Mouse (Mus musculus) limb, embryonic 12.5 days (tissue): ENCODE data around the gene Zbtb16. TPM values are rescaled to one million over a fixed set of nuclear protein-coding genes. Genes with fewer than 3 reads are reported as not detected.
A peak's percentile ranks its signal among the peaks of the same experiment; 100 is the strongest.

Experiments used
- ATAC-seq: fragments of 200-750 bp; cut with Nextera tagmentation; 2 replicates; pipeline ENCODE4 v1.8.0; 2017; ENCODE audit warnings: low read depth, moderate TSS enrichment; ENCODE audit not compliant: insufficient number of reproducible peaks, insufficient read depth, low FRiP score, low TSS enrichment
- H3K27ac ChIP-seq: fragments of 300-500 bp; sonication (generic); 2 replicates; pipeline ENCODE4 v1.5.1; 2016; ENCODE audit warnings: mild to moderate bottlenecking, moderate library complexity
- H3K27me3 ChIP-seq: fragments of 300-500 bp; sonication (generic); 2 replicates; pipeline ENCODE4 v1.6.1; 2016; ENCODE audit warnings: mild to moderate bottlenecking, moderate library complexity
- H3K36me3 ChIP-seq: fragments of 300-500 bp; sonication (generic); 2 replicates; pipeline ENCODE4 v1.6.1; 2016; ENCODE audit warnings: mild to moderate bottlenecking, moderate library complexity
- H3K4me1 ChIP-seq: fragments of 300-500 bp; sonication (generic); replicated peaks from 2 replicates; pipeline ENCODE4 v1.6.1; 2016
- H3K4me2 ChIP-seq: fragments of 300-500 bp; sonication (generic); 2 replicates; pipeline ENCODE4 v1.6.1; 2016; ENCODE audit warnings: mild to moderate bottlenecking, moderate library complexity
- H3K4me3 ChIP-seq: fragments of 300-500 bp; sonication (generic); replicated peaks from 2 replicates; pipeline ENCODE4 v1.5.1; 2016; ENCODE audit warnings: mild to moderate bottlenecking
- H3K9ac ChIP-seq: fragments of 300-500 bp; sonication (generic); replicated peaks from 2 replicates; pipeline ENCODE4 v1.6.1; 2016; ENCODE audit warnings: mild to moderate bottlenecking, moderate library complexity
- H3K9me3 ChIP-seq: fragments of 300-500 bp; sonication (generic); 2 replicates; pipeline ENCODE4 v1.6.1; 2016; ENCODE audit warnings: mild to moderate bottlenecking, moderate library complexity
- WGBS: fragments of 180-500 bp; shearing (Covaris S2); methylation state at CpG from one replicate; pipeline ENCODE4 v1.1.7; 2016; 5-methylcytosine and 5-hydroxymethylcytosine counted together
- polyA plus RNA-seq: library from polyadenylated mRNA; unstranded; fragments of >200 nt; fragmentation: Nextera tagmentation; extraction: Ambion mirVana; gene quantifications from 2 replicates; pipeline ENCODE4 v1.2.1, GENCODE M21; 2016

Gene Zbtb16
- polyA plus RNA-seq, 1 experiment from 2014 or later: 2.5 TPM

DNA sequence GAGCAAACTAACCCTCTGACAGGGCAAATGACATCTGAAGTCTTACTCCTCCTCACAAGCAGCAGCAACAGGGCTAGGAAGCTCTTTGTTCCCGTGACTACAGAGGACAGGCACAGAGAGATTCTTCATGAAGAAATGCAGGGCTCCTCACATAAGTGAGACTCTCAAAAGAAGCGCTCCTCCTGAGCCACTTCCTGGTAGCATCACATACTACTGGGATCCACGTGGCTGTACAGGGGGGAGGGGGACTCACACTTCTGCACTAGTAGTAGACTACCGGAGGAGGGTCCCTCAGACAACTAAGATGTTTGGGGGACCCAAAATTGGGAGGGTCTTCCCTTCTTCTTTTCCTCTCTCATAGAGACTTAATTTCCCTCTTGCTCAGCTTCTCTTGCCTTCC, 139.7 kb downstream of the Zbtb16 start:
- 59% methylated on average over 4 of the region's 4 CpGs for WGBS
- peaks cover 27% of the 10 kb centered on the region for H3K4me1 ChIP-seq
- no peak overlapping the region for H3K27ac ChIP-seq
- no peak overlapping the region for H3K4me3 ChIP-seq
- H3K9me3 ChIP-seq: no peaks in the 10 kb centered on the region
- H3K36me3 ChIP-seq: no peaks in the 10 kb centered on the region
- H3K9ac ChIP-seq: no peak overlapping the region
- ATAC-seq: no peak
- H3K27me3 ChIP-seq: peaks cover 27% of the 10 kb centered on the region
- H3K4me2 ChIP-seq: no peak overlapping the region

DNA sequence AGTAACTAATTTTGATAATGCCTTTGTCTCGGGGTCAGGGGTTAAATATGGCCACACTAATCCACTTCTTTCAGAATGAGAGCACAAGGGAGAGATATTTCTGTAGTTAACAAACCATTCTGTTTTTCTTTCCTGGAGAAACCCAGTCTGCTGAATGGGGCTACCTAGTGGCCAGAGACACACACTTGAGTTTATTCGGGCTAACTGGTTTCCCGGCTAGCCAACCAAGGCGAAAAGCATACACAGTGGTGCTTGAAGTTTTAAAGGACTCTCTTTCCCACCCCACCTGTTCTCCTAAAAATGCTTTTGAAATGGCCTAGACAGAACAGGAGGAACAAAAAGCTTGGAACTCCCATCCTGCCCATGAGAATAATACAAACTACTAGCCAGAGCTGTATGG, 140.2 kb downstream of the Zbtb16 start:
- no peak overlapping the region for H3K27ac ChIP-seq
- H3K9ac ChIP-seq: no peak overlapping the region
- H3K27me3 ChIP-seq: peaks cover 27% of the 10 kb centered on the region
- no peak for ATAC-seq
- H3K36me3 ChIP-seq: no peaks in the 10 kb centered on the region
- 83% methylated on average over 4 of the region's 4 CpGs for WGBS
- no peak overlapping the region for H3K4me2 ChIP-seq
- no peaks in the 10 kb centered on the region for H3K9me3 ChIP-seq
- H3K4me3 ChIP-seq: no peak overlapping the region
- H3K4me1 ChIP-seq: peaks cover 27% of the 10 kb centered on the region

DNA sequence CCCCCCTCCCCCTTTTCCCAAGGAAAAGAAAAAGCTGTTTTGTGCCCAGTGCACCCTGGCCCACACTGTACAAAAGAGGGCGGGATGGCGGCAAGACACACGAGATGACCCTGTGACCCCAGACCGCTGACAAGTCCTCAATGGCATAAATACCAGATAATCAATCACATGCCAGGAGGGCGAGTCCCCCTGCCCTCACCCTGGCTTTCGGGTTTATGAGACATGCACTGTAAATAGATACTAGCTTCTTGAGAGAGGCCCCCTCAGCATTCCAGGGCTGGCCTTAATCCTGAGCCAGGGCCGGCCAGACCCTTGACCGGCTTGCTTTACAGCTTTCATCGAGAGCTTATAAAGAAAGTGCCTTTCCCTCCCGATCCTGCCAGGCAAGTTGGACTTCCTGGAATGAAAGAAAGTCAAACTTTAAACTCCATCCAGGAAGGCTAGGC, 141.4 kb downstream of the Zbtb16 start:
- peaks cover 27% of the 10 kb centered on the region for H3K4me1 ChIP-seq

DNA sequence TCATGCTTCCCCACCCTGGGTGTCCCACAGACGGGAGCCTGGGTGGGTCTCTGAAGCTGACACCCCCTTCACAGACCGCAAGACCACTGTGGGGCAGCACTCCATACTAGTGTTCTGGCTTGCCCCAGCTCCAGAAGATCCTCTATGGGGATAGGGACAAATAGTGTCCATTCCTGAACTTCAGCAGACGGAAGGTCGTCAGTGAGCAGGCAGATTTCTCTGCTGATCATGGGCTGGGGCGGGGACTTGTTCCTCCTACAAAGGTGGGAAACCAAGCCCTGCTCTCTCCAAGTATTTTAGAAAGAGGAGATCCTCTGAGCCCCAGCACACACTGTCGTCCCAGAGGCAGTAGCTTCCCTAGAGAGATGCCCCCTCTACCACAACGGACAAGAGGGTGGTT, 142.3 kb downstream of the Zbtb16 start:
- H3K4me1 ChIP-seq: peaks cover 27% of the 10 kb centered on the region
- peaks cover 24% of the 10 kb centered on the region for H3K27me3 ChIP-seq
- no peak overlapping the region for H3K4me3 ChIP-seq
- no peak overlapping the region for H3K27ac ChIP-seq
- H3K36me3 ChIP-seq: no peaks in the 10 kb centered on the region
- 61% methylated on average over 7 of the region's 7 CpGs for WGBS
- H3K9ac ChIP-seq: no peak overlapping the region
- no peaks in the 10 kb centered on the region for H3K9me3 ChIP-seq
- no peak for ATAC-seq
- H3K4me2 ChIP-seq: no peak overlapping the region

More for the DNA sequence above, 141.4 kb downstream of the Zbtb16 start:
- 6% methylated on average over 10 of the region's 10 CpGs for WGBS
- Histone ChIP-seq H3K9ac (no peak overlapping the region), H3K9me3 (no peaks in the 10 kb centered on the region), H3K36me3 (no peaks in the 10 kb centered on the region), H3K4me3 (no peak overlapping the region), H3K27ac (no peak overlapping the region), H3K4me2 (peak overlapping the region; percentile 13), H3K27me3 (peaks cover 27% of the 10 kb centered on the region)
- no peak for ATAC-seq

DNA sequence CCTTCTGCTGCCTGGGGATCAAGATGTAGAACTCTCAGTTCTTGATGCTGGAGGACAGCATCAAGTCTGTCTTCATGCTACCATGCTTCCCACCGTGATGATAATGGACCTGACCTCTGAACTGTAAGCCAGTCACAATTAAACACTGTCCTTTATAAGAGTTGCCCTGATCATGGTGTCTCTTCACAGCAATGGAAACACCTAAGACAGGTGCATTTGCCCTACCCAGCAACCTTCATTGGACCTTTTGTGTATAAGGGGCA, 146.4 kb downstream of the Zbtb16 start:
- Histone ChIP-seq H3K27ac (no peak overlapping the region), H3K9ac (no peak overlapping the region), H3K4me2 (no peak overlapping the region), H3K36me3 (no peaks in the 10 kb centered on the region), H3K4me1 (peaks cover 32% of the 10 kb centered on the region), H3K27me3 (peaks cover 28% of the 10 kb centered on the region), H3K9me3 (no peaks in the 10 kb centered on the region), H3K4me3 (no peak overlapping the region)
- no peak for ATAC-seq
- WGBS: 76% methylated on average over 1 of the region's 1 CpGs

DNA sequence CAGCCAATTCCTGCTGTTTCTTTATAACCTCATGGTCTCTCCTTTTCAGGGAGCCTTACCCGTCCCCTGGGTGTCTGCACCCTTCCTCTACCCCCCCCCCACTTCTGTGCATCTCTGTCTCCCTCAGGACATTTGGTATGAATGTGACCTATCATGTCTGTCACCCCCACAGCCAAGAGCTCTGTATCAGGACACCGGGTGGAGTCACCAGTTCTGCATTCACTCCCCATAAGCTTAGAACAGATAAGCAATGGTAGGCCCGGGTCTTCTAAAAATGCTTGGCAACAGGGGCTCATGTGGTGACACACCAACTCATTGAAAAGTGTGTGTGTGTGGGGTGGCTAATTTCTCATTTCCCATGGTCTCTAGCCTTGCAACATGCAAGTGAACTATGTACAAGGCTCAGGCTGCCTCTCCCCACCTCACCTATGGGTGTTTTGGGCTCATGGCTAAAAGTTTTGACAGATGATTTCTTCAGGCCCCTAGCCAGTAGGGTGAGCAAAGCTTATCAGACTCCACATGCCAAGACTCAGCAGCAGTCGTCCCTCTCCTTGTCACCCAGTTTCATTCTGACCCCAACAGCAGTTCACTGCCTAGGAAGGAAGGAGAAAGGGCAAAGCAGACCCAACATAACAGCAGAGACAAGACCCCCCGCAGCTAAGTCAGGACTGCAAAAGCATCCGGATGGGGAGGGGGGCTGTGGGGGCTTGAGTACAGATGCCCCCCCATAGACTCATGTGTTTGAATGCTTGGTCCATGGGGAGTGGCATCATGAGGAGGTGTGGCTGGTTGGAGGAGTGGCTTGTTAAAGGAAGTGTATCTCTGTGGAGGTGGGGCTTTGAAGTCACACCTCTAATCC, 146.9 kb downstream of the Zbtb16 start:
- ATAC-seq: no peak
- no peak overlapping the region for H3K9ac ChIP-seq
- H3K27me3 ChIP-seq: peaks cover 27% of the 10 kb centered on the region
- WGBS: 83% methylated on average over 6 of the region's 6 CpGs
- H3K4me3 ChIP-seq: no peak overlapping the region
- no peak overlapping the region for H3K27ac ChIP-seq
- peaks cover 28% of the 10 kb centered on the region for H3K4me1 ChIP-seq
- H3K9me3 ChIP-seq: no peaks in the 10 kb centered on the region
- H3K4me2 ChIP-seq: no peak overlapping the region
- no peaks in the 10 kb centered on the region for H3K36me3 ChIP-seq

DNA sequence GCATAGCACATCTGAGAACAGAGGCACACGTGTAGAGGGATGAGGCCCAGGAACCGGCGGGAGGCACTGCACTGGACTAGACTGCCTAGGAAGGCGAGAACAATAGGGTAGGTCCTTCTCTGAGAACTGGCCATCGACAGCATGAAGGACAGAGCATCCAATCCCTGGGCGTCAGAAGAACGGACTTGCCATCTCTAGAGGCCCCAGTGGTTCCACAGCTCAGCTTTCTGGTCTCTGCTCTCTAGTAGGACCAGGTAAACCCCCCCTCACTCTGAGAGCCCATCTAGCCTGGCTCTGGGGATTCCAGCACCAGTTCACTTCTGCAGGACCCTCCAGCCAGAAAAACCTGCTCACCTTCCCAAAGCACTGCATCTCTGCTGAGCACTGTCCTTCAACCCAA, 148.1 kb downstream of the Zbtb16 start:
- no peaks in the 10 kb centered on the region for H3K36me3 ChIP-seq
- no peaks in the 10 kb centered on the region for H3K9me3 ChIP-seq
- H3K4me2 ChIP-seq: no peak overlapping the region
- 73% methylated on average over 7 of the region's 7 CpGs for WGBS
- no peak overlapping the region for H3K27ac ChIP-seq
- peaks cover 20% of the 10 kb centered on the region for H3K27me3 ChIP-seq
- ATAC-seq: no peak
- H3K9ac ChIP-seq: no peak overlapping the region
- no peak overlapping the region for H3K4me3 ChIP-seq
- peaks cover 23% of the 10 kb centered on the region for H3K4me1 ChIP-seq

DNA sequence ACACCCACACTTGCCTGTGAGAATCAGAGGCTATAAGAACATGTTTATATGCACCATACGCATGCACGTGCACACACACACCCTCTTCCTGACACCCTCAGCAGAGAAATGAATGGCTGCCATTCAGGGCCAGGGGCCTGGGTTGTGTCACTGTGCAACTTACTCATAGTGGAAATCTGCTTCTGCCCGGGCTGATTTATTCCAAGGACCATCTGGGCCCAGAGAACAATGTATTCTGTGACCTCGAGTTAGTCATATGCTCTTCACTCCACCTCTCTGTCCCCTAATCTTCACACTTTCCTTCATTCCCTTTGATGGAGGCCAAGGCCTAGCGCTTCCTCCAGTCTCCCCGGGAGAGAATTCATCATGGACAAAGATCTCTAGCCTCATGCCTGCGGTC, 150.3 kb downstream of the Zbtb16 start:
- Histone ChIP-seq H3K4me2 (no peak overlapping the region), H3K4me1 (peaks cover 23% of the 10 kb centered on the region), H3K9me3 (no peaks in the 10 kb centered on the region), H3K27me3 (peaks cover 20% of the 10 kb centered on the region), H3K36me3 (no peaks in the 10 kb centered on the region), H3K27ac (no peak overlapping the region), H3K9ac (no peak overlapping the region), H3K4me3 (no peak overlapping the region)
- 35% methylated on average over 7 of the region's 7 CpGs for WGBS
- no peak for ATAC-seq

DNA sequence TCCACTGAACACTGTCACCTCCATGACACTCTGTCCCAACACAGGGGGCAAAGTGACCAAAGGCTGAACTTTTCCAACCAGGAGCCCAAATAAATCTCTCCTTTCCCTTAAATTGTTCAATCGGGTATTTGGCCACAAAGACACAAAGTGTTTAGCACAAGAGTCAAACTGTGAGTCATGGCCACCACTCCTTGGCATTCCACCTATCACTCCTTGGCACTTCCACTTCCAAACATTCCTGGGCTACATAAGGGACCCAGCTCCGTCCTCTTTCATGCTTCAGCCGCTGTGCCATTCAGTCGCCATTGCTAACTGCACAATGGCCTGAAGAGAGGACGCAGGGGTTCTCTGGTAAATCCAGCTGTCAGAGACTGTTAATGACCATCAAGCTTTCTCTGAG, 151.9 kb downstream of the Zbtb16 start:
- Histone ChIP-seq H3K9ac (no peak overlapping the region), H3K4me2 (no peak overlapping the region), H3K4me3 (no peak overlapping the region), H3K27ac (no peak overlapping the region), H3K9me3 (no peaks in the 10 kb centered on the region), H3K27me3 (peaks cover 20% of the 10 kb centered on the region), H3K36me3 (no peaks in the 10 kb centered on the region), H3K4me1 (peaks cover 26% of the 10 kb centered on the region)
- WGBS: 90% methylated on average over 5 of the region's 5 CpGs
- ATAC-seq: no peak

DNA sequence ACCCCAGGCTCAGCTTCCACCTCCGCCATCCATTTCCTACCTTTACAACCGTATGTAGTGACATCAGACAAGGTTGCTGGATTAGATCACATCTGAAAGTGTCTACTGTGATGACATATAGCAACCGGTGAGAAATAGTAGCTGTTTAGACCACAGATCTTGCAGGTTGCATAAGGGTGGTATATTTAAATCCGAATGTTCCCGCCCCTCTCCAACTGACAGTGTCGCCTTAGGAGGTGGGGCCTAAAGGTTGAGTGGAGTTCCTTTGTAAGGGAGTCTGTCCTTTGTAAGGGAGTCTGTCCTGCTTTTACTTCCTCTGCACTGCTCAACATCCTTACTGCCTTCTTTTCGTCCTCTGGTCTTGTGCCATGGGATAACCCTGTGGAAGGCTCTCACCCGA, 154.8 kb downstream of the Zbtb16 start:
- Histone ChIP-seq H3K36me3 (no peaks in the 10 kb centered on the region), H3K4me2 (no peak overlapping the region), H3K4me1 (peaks cover 27% of the 10 kb centered on the region), H3K27me3 (peaks cover 16% of the 10 kb centered on the region), H3K9ac (no peak overlapping the region), H3K27ac (no peak overlapping the region), H3K4me3 (no peak overlapping the region), H3K9me3 (no peaks in the 10 kb centered on the region)
- ATAC-seq: no peak
- 87% methylated on average over 8 of the region's 8 CpGs for WGBS

DNA sequence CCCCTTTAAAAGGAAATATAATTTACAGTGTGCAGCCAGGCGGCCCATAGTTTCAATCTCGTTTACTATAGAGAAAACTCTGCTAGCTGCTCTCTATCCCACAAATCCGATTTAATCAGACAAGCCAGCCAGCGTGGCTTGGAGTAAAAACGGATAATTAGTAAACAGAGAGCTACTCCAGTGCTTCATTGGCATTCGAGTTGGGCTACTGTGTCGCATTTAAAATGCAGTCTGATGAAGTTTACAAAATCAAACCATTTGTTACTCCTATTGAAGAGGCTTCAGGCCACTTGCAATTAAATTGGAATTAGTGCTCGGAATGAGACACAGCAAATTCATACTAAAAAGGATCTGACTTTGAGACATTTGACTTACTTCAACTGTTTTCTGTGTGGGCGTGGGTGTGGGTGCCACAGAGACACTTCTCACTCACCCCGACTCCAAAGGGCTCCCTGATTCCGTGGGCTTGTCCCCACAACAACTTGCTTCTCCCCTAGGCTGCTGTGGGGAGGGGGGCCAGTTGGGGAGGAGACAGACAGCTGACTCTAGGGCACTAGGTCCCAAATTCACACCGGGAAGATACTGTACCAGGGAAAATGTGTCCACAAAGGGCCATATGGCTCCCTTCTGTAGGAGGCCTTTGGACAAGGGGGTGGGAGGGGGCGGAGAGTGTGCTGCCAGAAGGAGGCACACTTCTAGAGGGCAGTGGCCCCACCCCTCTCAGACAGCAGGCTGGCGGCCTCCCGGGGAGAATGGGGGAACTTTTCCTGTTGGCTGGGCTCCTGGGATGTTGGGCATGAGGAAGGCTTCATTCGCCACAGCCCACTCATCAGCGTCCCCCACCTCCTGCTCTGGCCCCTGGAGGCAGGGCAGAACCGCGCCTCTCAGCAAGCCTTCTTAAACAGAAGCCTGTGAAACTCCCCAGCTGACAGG, 157.3 kb downstream of the Zbtb16 start:
- peaks cover 25% of the 10 kb centered on the region for H3K27me3 ChIP-seq
- H3K4me3 ChIP-seq: no peak overlapping the region
- ATAC-seq: no peak
- no peak overlapping the region for H3K27ac ChIP-seq
- H3K36me3 ChIP-seq: no peaks in the 10 kb centered on the region
- H3K4me1 ChIP-seq: peaks cover 34% of the 10 kb centered on the region
- H3K9me3 ChIP-seq: no peaks in the 10 kb centered on the region
- peak overlapping the region; percentile 19; the same call in 1 of the 2 replicates for H3K4me2 ChIP-seq
- 19% methylated on average over 19 of the region's 19 CpGs for WGBS
- H3K9ac ChIP-seq: peak overlapping the region; percentile 37
